Mouse (Mus musculus) embryonic fibroblast, embryonic 13.5 days (primary cell): ENCODE measurements around the gene Rbms2.

ENCODE experiments used
- CTCF ChIP-seq: IDR thresholded peaks from 2 replicates; pipeline ENCODE4 v1.5.1; 2011; ENCODE audit warnings: mild to moderate bottlenecking, control low read depth, low read length, moderate library complexity, borderline replicate concordance; ENCODE audit not compliant: insufficient read depth
- POLR2A ChIP-seq: IDR thresholded peaks from 2 replicates; pipeline ENCODE4 v1.6.1; 2011; ENCODE audit warnings: low read depth, mild to moderate bottlenecking, control low read depth, low read length, moderate library complexity

GRCm38 (mm10) chr10:128125951-128126350, 54.1 kb downstream of the Rbms2 start:
- TF ChIP-seq CTCF (no peak), POLR2A (no peak)
